Mouse (Mus musculus) megakaryocyte, embryonic 14.5 days (primary cell): ENCODE data around the gene Tgfbr2.

Source experiments
- FLI1 ChIP-seq: IDR thresholded peaks from 2 replicates; pipeline ENCODE4 v1.6.1; 2012; ENCODE audit warnings: low read length, inconsistent platforms, mixed read lengths
- GATA1 ChIP-seq: IDR thresholded peaks from 3 replicates; pipeline ENCODE4 v1.6.1; 2012; ENCODE audit warnings: mixed read lengths, low read length, inconsistent platforms, borderline replicate concordance

GRCm38 (mm10) chr9:116221565-116221964 lies 46.4 kb upstream of the Tgfbr2 start:
- TF ChIP-seq GATA1 (no peak), FLI1 (no peak)
